Mouse (Mus musculus) retina, postnatal 7 days (tissue): ENCODE data around the gene Usp20.

Source experiments
- DNase-seq: peaks from one replicate; pipeline ENCODE4 v3.0.0-alpha.2; 2012; ENCODE audit warnings: low read depth, low spot score

Usp20 gene

DNA sequence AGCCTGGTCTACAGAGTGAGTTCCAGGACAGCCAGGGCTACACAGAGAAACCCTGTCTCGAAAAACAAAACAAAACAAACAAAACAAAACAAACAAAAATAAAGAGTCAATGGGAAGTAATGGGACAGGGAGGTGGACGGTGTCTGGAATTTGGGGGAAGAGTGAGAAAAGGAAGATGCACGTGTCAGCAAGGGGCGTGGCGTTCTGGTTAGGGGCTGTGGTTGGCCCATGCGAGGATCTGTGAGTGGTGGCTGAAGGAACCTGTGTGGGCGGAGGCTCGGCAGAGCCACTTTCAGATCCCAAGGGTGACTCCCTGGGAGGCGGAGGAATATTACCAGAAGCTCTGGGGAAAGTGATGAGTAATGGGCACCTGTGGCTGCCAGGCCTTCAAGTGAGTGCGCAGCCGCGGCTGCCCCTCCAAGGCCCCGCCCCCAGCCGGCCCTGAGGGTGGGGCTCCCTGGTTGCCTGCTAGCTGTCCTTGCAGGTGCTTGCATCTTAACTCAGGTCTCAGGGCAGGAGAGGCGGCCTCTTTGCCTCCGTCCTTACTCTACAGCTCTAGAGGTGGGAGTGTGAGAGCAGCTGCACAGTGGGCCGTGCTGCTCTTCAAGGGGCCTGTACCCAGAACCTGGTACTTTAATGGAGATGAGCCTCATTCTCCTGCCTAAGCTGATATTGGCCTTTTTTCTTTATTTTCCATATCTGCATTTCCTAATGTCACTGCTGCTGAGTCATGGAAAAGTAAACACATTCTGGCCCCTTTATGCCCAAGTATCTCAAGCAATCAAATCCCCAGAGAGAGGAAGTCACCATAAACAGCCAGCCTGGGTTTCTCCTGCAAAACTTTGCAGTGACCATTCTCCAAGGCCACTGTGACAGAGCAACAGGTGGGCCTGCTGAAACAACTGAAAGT lies 3.3 kb downstream of the Usp20 start:
- DNase-seq = no peak

DNA sequence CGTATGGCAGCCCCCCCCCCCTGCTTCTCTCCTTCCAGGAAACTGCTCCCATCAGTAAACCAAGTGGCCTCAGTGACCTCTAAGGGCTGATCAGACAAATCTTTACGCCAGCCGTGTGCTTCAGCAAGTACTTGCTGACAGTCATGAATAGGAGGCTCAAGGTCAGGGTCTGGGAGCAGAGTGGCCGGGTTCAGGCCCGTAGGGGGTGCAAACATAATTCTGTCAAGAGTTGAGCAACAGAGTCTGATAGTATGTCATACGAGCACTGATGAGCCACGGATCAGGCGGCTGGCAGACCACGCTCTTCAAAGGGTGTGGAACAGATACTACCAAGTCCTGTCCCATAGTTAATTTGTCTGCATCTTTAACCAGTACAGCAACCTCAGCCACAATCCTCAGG lies 8.1 kb downstream of the Usp20 start:
- no peak for DNase-seq

DNA sequence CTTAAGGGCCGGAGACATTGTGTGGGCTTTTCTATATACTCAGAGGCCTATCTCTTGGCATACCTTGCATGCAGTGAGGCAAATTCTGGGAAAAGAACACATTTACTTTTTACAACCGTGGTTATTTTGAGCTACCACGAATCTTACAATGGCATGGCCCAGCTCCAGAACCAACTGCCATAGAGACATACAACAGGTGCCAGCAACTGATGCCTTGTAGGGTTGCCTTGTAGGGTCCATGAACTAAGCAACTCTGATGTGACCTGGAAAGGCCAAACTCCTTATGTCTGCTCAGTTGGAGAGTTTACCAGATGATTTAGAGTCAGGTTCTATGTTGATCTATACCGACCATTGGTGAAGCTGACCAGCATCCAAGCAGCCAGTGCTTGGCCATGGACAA lies 12.8 kb downstream of the Usp20 start:
- DNase-seq = no peak

DNA sequence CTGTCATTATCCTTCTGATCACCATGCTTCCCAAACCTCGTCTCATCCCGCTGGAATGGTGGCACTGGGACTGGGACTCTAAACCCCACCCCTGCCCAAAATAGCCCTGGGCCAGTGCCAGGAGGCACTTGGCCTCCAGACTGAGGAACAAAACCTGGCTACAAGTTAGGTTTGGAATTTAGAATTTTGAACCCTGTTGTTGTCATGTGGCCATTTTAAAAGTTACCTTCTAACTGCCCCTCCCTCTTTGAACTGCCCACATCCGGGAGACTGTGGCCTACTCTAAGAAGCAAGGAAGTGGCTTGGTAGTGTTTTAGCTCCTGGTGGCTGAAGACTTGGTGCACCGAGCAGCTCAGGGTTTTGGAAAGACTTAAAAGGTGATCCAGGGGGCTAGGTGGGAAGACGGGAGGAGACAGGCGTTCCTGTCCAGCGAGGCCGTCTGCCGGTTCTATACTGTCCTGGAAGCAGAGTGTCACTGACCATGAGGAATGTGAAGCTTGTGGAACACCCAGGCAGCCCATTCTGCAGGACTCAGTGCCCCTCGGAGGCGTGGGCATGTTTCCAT lies 13.4 kb downstream of the Usp20 start:
- no peak for DNase-seq

DNA sequence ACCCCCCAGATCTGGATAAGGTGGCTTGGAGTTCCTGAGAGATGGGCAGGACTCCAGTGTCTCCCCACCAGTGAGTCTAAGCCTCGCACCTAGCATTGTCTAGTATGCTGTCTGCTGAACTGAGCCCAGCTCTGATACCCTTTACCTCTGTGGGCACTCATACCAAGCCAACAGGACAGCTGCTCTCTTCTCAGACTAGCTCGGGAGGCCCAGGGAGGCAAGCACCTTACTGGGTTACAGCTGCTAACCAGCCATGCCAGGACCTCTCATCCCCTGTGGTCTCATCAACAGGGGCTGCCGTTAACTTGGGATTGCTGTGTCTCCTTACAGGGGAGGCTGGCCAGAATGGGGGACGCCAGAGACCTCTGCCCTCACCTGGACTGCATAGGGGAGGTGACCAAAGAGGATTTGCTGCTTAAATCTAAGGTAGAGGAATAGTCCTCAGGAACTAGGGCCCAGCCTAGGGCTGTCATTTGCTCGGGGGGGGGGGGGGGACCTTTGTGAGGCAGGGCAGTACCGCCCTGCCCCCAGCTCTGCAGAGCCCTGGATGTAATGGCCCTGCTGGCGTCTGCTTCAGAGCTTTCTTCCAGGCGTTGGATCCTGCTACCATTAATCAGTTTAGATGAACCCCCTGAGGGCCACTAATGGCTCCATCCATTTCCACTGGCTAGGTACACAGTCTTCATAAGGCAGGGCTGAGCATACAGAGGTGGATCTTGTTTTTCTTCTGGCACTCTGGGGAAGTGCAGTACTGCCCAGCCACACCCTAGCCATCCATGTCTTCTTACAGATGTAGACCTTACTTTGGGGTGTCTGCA lies 16.6 kb downstream of the Usp20 start:
- no peak for DNase-seq

DNA sequence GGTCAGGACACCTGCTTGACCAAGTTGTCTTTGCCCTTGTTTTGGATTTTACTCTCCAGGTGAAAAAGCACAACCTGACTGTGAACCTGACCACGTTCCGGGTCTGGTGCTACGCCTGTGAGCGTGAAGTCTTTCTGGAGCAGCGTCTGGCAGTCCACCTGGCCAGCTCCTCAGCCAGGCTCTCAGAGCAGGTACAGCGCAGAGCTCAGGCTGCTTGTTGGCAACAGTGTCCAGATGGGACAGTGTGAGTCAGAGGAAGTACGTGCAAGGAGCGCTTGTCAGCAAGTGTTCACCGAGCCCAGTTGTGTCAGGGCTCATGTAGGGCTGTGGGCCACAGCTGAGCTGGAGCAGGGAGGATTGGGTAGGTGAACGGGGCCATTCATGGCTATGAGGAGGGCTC lies 20.8 kb downstream of the Usp20 start:
- DNase-seq = no peak

DNA sequence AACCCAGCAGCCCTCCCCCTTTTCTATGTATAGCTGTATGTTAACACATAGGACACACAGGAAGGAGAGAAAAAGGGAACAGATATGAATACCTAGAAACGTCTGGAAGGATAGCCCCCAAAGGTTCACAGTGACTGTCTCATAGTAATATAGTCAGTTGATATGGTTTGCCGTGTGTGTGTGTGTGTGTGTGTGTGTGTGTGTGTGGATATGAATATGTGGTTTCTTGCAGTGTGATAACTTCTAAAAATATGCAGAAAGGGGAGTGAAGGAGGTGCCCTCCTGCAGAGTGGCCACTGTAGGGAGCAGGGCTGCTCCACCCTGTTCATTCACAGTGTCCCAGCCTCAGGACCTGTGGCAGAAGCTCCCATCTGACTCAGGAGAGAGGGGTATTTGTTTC lies 23.4 kb downstream of the Usp20 start:
- no peak for DNase-seq

DNA sequence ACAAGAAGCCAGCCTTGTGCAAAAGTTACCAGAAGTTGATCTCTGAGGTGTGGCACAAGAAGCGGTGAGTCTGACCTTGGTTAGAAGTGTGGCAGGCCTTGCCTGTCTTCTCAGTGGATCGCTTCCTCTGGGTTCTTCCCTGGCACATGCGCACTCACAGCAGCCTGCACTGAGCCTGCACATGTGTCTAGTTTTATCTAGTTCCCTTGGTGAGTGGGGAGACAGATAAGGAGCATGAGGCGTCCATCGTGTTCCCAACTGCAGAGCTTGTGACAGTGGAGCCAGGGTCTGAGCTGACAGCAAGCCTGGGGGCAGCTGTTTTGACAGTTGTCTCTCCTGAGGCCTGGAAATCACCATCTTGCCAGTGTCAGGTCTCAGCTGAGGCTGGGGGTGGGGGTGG lies 24.4 kb downstream of the Usp20 start:
- DNase-seq = no peak

DNA sequence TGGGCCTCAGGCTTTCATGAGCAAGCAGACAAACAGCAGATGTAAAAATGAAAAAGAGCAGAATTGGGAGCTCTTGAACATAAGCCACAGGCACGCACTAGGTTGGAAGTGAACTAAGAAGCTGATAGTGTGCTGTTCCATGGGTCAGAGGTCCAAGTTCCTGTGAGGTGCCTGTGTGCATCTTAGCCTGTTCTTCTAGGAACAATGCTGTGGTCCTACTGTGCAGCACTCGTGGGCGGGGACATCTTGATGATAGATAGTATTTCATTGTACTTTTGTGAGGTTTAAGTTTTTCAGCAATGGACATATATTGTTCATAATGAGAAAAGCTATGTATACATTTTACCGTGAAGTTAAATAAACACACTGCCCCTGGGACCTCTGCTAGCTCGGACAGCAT lies 25.1 kb downstream of the Usp20 start:
- no peak for DNase-seq

DNA sequence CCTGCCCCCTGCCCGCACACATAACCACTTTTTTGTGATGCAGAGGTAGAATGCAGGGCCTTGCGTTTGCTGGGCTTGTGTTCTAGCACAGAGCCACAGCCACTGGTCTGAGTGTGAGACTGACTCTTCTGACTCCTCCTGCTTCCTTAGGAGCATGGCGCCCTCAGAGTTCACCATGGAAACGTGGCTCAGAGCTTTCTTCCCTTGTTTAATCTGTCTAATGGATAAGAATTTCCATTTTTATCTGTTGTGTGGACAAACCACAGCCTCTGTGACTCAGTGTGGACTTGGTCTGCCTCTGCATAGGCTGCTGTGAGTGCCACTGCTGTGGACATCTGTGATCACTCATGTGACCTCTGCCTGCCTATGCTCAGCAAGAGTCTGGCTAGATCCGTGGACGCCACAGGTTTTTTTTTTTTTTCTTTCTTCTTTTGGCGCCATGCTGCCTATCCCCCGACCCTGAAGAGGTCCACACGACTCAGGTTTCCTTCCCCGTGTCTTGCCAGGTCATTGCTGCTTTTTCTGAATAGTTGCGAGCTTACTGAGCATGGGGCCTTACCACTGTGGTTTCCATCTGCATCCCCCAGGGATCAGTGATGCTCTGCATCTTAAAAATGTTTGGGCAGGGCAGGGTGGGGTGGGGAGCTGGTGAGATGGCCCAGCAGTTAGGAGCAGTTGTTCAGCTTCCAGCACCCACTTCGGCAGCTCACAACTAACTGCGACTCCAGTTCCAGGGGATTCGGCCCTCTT lies 31.5 kb downstream of the Usp20 start:
- DNase-seq = no peak

DNA sequence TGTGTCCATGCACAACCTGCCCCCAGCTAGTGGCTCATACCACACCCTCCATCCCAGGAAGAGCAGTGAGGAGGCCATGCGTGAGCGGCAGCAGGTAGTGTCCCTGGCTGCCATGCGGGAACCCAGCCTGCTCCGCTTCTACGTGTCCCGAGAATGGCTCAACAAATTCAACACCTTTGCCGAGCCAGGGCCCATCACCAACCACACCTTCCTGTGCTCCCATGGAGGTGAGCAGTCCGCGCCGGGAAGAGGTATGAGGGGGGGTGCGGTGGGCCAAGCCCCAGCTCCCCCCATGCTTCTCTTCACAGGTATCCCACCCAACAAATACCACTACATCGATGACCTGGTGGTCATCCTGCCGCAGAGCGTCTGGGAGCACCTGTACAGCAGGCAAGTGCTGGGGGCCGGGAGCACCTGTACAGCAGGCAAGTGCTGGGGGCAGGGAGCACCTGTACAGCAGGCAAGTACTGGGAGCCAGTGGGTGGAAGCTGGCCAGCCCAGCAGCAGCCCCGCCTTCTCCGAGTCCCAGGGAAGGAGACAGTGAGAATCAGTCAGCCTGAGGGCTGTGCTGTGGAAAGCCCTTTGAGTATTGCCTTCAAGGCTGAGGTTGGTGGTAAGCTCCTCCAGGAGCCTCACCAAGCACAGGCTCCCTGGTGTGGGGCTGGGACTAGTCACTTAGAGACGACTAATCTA lies 35.7 kb downstream of the Usp20 start:
- no peak for DNase-seq

DNA sequence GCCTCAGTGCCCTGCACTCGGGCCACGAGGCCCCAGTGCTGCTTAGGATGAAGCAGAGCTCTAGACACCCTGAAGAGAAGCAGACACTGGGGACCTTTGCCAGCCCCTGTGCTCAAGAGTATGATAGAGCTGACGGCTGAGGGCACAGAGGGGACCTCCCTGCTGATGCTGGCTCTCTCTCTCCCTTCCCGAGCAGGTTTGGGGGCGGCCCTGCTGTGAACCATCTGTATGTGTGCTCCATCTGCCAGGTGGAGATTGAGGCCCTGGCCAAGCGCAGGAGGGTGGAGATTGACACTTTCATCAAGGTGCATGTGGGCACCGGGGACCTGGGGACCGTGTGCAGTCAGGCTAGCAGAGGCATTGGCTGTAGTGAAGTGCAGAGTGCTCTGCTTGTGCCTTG lies 36.4 kb downstream of the Usp20 start:
- DNase-seq = no peak

DNA sequence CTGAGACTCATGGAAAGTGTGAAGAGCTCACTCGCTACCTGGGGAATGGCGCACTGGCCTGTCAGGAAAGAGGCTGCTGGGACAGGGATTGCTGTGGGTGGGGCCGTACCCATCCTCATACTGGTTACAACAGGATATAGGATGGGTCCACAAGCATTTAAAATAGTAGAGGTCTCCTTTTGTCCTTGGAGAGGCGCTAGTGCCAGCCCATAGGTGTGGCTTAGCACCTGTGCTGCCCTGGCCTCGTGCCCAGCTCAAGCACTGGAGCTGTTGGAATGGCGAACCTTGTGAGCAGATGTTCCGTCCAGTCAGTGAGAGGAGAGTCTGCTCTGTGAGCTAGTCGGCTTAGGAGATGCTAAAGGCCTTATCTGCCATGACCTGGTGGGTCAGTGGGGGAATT lies 36.9 kb downstream of the Usp20 start:
- no peak for DNase-seq

DNA sequence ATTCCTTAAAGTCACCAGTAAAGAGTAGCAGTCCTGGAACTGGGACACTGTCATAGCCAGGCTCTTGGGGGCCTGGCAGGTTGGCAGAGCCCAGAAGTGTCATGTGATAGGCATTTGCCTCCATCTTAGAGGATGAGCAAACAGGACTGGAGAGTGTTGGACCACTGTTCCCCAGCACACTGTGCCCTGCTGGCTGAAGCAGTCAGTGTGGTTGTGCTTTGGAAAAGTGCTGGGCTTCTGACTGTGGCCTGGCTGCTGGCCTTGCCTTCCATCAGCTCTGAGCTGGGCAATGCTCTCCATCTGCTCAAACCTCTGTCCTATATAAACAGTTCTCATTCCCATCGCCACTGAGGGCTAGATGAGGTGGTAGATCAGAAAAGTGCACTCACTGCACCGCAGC lies 38.1 kb downstream of the Usp20 start:
- DNase-seq = no peak

DNA sequence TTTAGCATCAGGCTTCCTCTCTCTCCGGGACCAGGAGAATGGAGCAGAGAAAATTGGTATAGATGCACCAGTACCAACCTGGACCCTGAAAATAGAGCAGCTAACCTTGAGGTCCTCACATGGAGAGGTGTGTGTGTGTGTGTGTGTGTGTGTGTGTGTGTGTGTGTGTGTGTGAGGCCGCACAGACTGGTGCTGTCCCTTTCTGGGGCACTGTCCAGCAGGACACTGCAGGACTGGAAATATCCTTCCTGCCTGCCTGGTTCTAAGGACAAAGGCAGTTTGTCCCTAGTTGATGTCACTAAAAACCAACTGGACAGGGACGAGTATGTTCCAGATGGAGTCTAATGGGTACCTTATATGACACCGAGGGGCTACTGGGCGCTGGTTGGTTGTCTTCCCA lies 41.9 kb downstream of the Usp20 start:
- no peak for DNase-seq

DNA sequence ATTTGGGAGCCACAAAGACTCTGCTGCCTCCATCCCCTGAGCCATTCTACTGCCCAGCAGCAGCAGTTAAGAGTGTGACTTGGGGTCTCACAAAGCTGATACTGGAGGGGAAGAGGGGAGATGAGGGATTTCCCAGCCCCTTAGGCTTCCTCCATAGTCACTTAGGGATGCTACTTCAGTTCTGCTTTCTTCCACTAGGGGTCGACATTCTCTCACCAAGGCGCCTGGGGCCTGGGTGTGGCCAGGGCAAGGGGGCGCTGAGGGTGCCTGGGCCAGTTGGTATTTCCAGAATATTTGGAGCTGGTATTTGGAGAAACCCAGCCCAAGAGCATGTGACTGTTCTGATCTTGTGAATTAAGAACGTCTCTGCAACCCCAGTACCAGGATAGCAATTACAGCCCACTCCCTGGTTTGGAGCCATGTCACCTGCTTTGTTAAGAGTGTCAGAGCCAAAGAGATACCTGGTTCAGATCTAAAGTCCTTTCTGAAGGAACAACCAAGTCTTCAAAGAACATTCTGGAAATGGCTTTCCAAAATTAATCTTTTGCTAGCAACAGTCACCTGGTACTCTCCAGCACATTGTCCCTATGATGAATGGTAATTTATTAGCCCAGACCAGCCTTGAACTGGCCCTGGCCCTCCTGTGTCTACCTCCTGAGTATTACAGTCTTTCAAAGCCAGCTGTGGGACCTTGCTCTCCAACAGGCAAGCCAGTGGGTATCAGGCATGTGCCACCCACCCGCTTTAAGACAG lies 42.7 kb downstream of the Usp20 start:
- DNase-seq = peak; percentile 33

DNA sequence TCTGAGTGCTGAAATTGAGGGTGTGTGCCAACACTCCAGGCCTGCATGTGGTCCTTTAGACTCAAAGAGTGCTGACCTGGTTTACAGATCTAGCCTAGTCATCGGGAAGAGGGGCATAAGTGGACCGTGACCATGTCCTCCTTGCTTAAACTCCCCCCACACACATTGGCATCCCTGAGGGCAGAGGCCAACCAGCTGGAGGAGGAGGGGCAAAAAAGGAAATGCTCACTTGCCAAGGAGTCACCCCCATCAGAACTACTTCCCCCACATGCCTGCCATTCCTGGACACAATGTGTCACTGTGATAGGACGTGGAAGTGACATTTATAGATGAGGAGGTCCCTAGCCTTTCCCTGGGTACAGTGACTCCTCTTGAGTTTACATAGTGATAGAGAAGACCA lies 43.4 kb downstream of the Usp20 start:
- no peak for DNase-seq

DNA sequence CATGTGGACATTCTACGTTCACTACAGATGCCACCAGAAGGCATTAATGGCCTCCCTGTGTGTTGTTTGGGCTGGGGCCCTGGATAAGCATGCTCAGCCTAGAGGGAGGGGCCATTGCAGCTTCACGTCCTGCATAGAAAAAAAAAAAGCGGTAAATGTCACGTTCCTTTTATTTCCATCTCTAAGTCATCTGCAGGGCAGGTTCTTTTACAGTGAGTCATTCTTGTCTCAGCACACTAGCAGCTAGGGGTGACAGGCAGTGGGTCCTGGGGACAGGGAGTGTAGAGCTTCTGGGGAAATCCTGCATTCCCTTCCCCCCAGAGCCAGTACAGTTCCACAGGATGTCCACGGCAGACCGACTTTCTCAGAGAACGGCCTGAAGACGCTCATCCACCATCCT lies 44.6 kb downstream of the Usp20 start:
- DNase-seq = no peak

DNA sequence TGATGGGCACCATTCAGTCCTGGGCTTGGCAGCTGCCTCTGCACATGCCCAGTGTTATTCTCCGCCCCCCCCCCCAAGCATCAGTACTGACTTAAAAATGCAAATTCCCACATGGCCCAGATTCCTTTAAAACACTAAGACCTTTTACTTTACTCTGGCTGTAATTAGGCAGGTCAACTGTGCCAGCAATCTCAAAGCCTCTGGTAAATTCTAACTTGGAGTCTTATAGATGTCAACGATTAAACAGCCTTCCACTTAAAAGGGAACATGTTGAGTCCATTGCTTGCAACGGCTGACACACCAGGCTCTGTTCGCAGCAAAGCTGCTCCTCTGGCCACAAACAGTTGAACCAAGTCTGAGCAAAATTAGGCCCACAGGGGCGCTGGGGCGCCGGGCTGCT lies 49.9 kb downstream of the Usp20 start:
- DNase-seq = no peak

DNA sequence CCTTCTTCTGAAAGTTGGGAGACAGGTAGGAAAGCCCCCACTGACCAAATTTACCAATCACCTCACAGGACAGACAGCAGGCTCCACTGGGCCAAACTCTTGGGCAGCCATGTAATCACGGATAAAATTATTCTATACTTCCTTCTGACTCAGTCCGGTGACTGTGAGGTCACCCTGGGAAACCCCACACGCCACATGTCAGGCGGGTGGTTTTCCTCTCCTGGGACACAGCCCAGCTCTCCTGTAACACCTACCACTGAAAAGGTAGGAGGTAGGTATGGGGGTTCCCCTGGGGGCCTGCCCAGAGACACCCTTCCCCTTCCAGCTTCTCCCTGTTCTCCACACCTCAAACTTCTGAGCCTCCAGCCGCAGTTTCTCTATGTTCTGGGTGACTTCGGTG lies 54.7 kb downstream of the Usp20 start:
- no peak for DNase-seq

DNA sequence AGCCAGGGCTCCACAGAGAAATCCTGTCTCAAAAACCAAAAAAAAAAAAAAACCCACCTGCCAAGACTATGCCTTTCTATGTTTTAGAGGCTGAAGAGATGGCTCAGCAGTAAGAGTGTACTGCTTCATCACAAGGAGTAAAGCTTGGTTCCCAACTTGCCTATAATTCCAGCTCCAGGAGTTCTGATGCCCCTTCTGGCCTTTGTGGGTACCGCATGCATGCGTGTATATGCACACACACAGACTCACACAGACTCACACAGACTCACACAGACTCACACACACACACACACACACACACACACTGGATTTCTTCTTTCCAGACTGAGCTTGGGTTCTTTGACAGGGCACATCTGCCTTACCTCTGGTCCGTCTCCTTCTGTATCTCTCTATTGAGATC lies 58.0 kb downstream of the Usp20 start:
- DNase-seq = no peak
